Mouse (Mus musculus) midbrain, postnatal 0 days (tissue): ENCODE results near the gene Psmd5. TPM values are rescaled to one million over a fixed set of nuclear protein-coding genes. Genes with fewer than 3 reads are reported as not detected.

Source experiments
- ATAC-seq: fragments of 200-750 bp; cut with Nextera tagmentation; 2 replicates; pipeline ENCODE4 v1.8.0; 2017; ENCODE audit warnings: moderate number of reproducible peaks, mild to moderate bottlenecking, moderate TSS enrichment, moderate library complexity; ENCODE audit not compliant: low FRiP score
- DNase-seq: peaks from one replicate; pipeline ENCODE4 v3.0.0-alpha.2; 2015; ENCODE audit warnings: low spot score
- H3K27ac ChIP-seq: fragments of 300-500 bp; sonication (generic); 2 replicates; pipeline ENCODE4 v1.5.1; 2014; ENCODE audit warnings: low read depth, mild to moderate bottlenecking, low read length, mixed read lengths
- H3K27me3 ChIP-seq: fragments of 300-500 bp; sonication (generic); 2 replicates; pipeline ENCODE4 v1.6.1; 2014; ENCODE audit warnings: low read length, control low read depth, mixed read lengths; ENCODE audit not compliant: insufficient read depth
- H3K36me3 ChIP-seq: fragments of 300-500 bp; sonication (generic); 2 replicates; pipeline ENCODE4 v1.6.1; 2014; ENCODE audit warnings: low read length, control low read depth, mixed read lengths; ENCODE audit not compliant: insufficient read depth
- H3K4me1 ChIP-seq: fragments of 300-500 bp; sonication (generic); 2 replicates; pipeline ENCODE4 v1.6.1; 2014; ENCODE audit warnings: mild to moderate bottlenecking, control low read depth, antibody characterized with exemption, low read length, mixed read lengths; ENCODE audit not compliant: insufficient read depth
- H3K4me2 ChIP-seq: fragments of 300-500 bp; sonication (generic); 2 replicates; pipeline ENCODE4 v1.6.1; 2014; ENCODE audit warnings: low read depth, mild to moderate bottlenecking, low read length, mixed read lengths; ENCODE audit not compliant: poor library complexity, severe bottlenecking
- H3K4me3 ChIP-seq: fragments of 300-500 bp; sonication (generic); 2 replicates; pipeline ENCODE4 v1.5.1; 2014; ENCODE audit warnings: low read depth, mild to moderate bottlenecking, low read length, moderate library complexity
- H3K9ac ChIP-seq: fragments of 300-500 bp; sonication (generic); replicated peaks from 2 replicates; pipeline ENCODE4 v1.6.1; 2014; ENCODE audit warnings: mild to moderate bottlenecking, low read length, moderate library complexity, mixed read lengths; ENCODE audit not compliant: poor library complexity, severe bottlenecking
- H3K9me3 ChIP-seq: fragments of 300-500 bp; sonication (generic); 2 replicates; pipeline ENCODE4 v1.6.1; 2016; ENCODE audit warnings: low read length, control low read depth
- CTCF ChIP-seq: IDR thresholded peaks from 2 replicates; pipeline ENCODE4 v1.5.1; 2016; ENCODE audit warnings: antibody characterized with exemption, mild to moderate bottlenecking
- WGBS: fragments of 180-500 bp; shearing (Covaris S2); extraction: QIAGEN DNeasy Blood & Tissue Kit; methylation state at CpG from one replicate; pipeline ENCODE4 v1.1.7; 2014; 5-methylcytosine and 5-hydroxymethylcytosine counted together
- polyA plus RNA-seq: library from polyadenylated mRNA; unstranded; fragments of >200 nt; fragmentation: Nextera tagmentation; extraction: Ambion mirVana; gene quantifications from 2 replicates; pipeline ENCODE4 v1.2.1, GENCODE M21; 2015
- total RNA-seq: library from RNA; depleted of rRNA; stranded (reverse); fragments of >200 nt; gene quantifications from 2 replicates; pipeline ENCODE4 v1.2.3, GENCODE M21; 2014

Gene Psmd5
- total and polyA plus RNA-seq, 2 experiments from 2014 or later = 42.6 to 82.8 TPM

DNA sequence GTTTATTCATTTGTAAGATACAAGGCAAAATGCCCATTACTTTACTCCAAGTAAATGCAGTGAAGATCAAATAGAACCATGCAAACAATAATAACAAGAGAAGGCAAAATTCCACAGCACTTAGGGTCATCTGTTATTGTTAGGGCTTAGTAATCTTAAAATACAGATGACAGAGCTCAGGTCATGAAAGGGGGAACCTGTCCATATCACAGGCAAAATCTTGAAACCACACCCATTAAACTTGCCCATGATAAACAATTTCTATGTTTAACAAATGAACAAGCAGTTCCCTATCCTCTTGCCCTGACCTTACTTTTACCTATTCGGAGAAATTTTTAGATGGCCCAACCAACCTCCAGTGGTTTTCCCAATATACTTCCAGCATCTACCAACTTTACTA, 65.2 kb downstream of the Psmd5 start:
- Histone ChIP-seq H3K4me1 (no peaks in the 10 kb centered on the region), H3K4me3 (no peak overlapping the region), H3K27me3 (no peaks in the 10 kb centered on the region), H3K9me3 (no peaks in the 10 kb centered on the region), H3K4me2 (no peak overlapping the region), H3K36me3 (peaks cover 24% of the 10 kb centered on the region; the same call in 1 of the 2 replicates), H3K9ac (no peak overlapping the region), H3K27ac (no peak overlapping the region)
- ATAC-seq (no peak), DNase-seq (no peak)
- 100% methylated on average over 1 of the region's 1 CpGs for WGBS
- TF ChIP-seq CTCF = no peak

DNA sequence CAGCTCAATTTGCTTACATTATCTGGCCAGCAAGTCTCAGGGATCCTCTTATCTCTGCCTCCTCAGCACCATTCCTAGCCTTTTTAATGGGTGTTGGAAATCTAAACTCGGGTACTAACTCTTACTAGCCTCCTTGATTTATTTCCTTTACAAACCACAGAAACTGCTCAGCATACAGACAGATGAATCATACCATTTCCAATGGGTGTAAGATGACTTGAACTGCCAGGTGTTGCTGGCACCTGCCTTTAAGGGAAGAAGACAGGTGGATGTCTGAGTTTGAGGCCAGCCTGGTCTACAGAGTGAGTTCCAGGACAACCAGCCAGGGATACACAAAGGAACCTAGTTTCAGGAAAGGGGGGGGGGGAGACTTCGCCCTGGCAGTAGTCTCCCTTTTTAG, 66.7 kb downstream of the Psmd5 start:
- no peak overlapping the region for H3K27ac ChIP-seq
- ATAC-seq (no peak), DNase-seq (no peak)
- WGBS = 93% methylated on average over 2 of the region's 2 CpGs
- H3K9ac ChIP-seq = no peak overlapping the region
- no peak for TF ChIP-seq CTCF
- peaks cover 5% of the 10 kb centered on the region; the same call in 1 of the 2 replicates for H3K4me1 ChIP-seq
- peaks cover 20% of the 10 kb centered on the region; the same call in 1 of the 2 replicates for H3K36me3 ChIP-seq
- no peak overlapping the region for H3K4me2 ChIP-seq
- no peaks in the 10 kb centered on the region for H3K9me3 ChIP-seq
- no peaks in the 10 kb centered on the region for H3K27me3 ChIP-seq
- H3K4me3 ChIP-seq = no peak overlapping the region

- H3K4me1 ChIP-seq = peaks cover 5% of the 10 kb centered on the region; the same call in 1 of the 2 replicates
- 90% methylated on average over 10 of the region's 10 CpGs for WGBS
- no peak overlapping the region for H3K4me3 ChIP-seq
- DNase-seq (no peak), ATAC-seq (no peak)
- H3K9ac ChIP-seq = no peak overlapping the region
- TF ChIP-seq CTCF = no peak
- no peaks in the 10 kb centered on the region for H3K9me3 ChIP-seq
- H3K27me3 ChIP-seq = no peaks in the 10 kb centered on the region
- H3K4me2 ChIP-seq = no peak overlapping the region
- H3K36me3 ChIP-seq = peaks cover 8% of the 10 kb centered on the region; the same call in 1 of the 2 replicates
- no peak overlapping the region for H3K27ac ChIP-seq
These were observed 69.3 kb downstream of the Psmd5 start for GRCm38 (mm10) chr2:34805364-34805950.

DNA sequence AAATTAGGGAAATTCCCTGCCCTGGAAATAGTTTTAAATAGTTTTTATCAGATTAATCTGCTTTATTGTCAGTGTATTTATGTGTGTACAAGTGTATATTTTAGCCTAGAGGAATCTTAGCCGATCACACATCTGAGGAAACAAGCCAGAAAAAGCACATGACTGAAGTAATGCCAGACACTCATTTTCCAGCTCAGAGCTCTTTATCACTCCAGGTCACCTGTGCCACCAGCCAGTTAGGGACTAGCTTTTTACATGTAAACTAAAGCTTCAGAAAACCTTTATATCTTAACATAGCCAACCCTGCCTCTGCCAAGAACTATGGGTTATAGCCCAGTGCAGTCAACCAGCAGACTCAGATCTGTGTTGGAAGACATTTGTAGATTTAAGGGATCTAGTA, 70.0 kb downstream of the Psmd5 start:
- no peak overlapping the region for H3K27ac ChIP-seq
- H3K9me3 ChIP-seq = no peaks in the 10 kb centered on the region
- no peak for TF ChIP-seq CTCF
- H3K4me2 ChIP-seq = no peak overlapping the region
- 69% methylated on average over 1 of the region's 1 CpGs for WGBS
- no peak overlapping the region for H3K9ac ChIP-seq
- no peak overlapping the region for H3K4me3 ChIP-seq
- H3K36me3 ChIP-seq = peaks cover 8% of the 10 kb centered on the region; the same call in 1 of the 2 replicates
- ATAC-seq = no peak
- H3K27me3 ChIP-seq = no peaks in the 10 kb centered on the region
- DNase-seq = no peak
- peaks cover 5% of the 10 kb centered on the region; the same call in 1 of the 2 replicates for H3K4me1 ChIP-seq

DNA sequence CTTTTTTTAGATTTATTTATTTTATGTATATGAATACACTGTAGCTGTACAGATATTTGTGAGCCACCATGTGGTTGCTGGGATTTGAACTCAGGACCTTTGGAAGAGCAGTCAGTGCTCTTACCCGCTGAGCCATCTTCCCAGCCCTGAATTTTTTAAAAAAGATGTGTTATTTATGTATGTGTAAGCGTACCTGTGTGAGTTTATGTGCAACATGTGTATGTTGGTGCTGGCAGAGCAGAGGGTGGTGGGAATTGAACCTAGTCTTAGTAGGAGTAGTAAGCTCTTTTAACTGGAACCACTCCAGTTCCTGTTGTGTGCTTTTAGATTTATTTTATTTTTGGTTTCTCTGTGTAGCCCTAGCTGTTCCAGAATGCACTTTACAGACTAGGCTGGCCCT, 70.6 kb downstream of the Psmd5 start:
- no peak for TF ChIP-seq CTCF
- peaks cover 5% of the 10 kb centered on the region for H3K4me1 ChIP-seq
- ATAC-seq (no peak), DNase-seq (no peak)
- no peak overlapping the region for H3K9ac ChIP-seq
- peaks cover 8% of the 10 kb centered on the region; the same call in 1 of the 2 replicates for H3K36me3 ChIP-seq
- WGBS = 97% methylated on average over 2 of the region's 2 CpGs
- H3K27ac ChIP-seq = no peak overlapping the region
- no peak overlapping the region for H3K4me2 ChIP-seq
- no peaks in the 10 kb centered on the region for H3K9me3 ChIP-seq
- no peak overlapping the region for H3K4me3 ChIP-seq
- H3K27me3 ChIP-seq = no peaks in the 10 kb centered on the region

- H3K9ac ChIP-seq = 0 out of 2 replicates have a peak overlapping the region, but pooled peaks have one; percentile 8
- H3K4me2 ChIP-seq = peak overlapping the region; percentile 59
- no peaks in the 10 kb centered on the region for H3K9me3 ChIP-seq
- TF ChIP-seq CTCF = no peak
- no peak overlapping the region for H3K4me3 ChIP-seq
- WGBS = 72% methylated on average over 3 of the region's 3 CpGs
- no peaks in the 10 kb centered on the region for H3K27me3 ChIP-seq
- ATAC-seq = no peak
- peaks cover 8% of the 10 kb centered on the region; the same call in 1 of the 2 replicates for H3K36me3 ChIP-seq
- peaks cover 5% of the 10 kb centered on the region for H3K4me1 ChIP-seq
- no peak for DNase-seq
- H3K27ac ChIP-seq = no peak overlapping the region
These were observed 71.0 kb downstream of the Psmd5 start for GRCm38 (mm10) chr2:34803746-34804145.
